Mouse (Mus musculus) heart, adult 9 months (tissue): Measurements from ENCODE around the gene Cage1.

Source experiments
- DNase-seq, 2 experiments: peaks; one replicate each; pipeline ENCODE4 v3.0.0; 2022; ENCODE audit warnings: low spot score in 2 of 2

Cage1 gene

GRCm38 (mm10) chr13:37965126-37965914, 71.5 kb downstream of the Cage1 start:
- DNase-seq, result no peak

DNA sequence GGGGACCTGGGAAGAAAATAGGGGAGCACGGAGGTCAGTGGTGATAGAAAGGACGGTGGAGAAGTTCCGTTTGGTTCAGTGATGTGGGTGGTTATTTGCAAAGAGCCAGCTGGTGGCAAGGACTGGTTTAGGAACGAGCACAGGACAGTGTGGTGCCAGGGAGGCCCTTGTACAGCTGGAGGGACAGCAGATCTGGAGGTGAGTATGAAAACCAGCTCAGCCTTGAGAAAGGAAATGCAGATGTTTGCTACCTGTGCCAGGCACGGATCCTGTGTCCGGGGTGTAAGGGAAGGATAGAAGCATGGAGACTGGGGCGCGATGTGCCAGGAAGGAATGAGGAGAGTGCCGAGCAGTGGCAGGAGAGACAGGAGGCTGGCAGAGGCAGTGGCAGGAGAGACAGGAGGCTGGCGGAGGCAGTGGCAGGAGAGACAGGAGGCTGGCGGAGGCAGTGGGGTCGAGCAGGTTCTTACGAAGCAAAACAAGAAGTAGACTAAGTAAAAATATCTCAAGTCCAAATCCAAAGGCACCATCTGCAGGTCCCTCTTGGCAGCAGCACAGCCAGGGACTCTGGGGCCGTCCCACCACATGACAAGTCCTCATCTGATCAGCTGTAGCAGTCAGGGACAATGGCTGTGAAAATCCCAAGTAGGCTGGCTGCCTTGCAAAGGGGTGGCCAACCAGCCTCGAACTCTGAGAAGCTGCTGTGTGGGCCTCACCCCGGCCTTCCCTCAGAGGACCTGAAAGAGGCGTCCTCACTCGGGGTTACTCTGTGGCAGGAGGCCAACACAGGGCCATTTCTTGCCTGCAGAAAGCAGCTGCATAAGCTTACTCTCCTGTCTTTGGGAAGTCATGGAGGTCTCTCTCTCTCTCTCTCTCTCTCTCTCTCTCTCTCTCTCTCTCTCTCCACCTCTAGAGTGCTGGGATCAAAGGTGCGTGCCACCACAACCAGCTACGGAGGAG, 72.5 kb downstream of the Cage1 start:
- no peak for DNase-seq

DNA sequence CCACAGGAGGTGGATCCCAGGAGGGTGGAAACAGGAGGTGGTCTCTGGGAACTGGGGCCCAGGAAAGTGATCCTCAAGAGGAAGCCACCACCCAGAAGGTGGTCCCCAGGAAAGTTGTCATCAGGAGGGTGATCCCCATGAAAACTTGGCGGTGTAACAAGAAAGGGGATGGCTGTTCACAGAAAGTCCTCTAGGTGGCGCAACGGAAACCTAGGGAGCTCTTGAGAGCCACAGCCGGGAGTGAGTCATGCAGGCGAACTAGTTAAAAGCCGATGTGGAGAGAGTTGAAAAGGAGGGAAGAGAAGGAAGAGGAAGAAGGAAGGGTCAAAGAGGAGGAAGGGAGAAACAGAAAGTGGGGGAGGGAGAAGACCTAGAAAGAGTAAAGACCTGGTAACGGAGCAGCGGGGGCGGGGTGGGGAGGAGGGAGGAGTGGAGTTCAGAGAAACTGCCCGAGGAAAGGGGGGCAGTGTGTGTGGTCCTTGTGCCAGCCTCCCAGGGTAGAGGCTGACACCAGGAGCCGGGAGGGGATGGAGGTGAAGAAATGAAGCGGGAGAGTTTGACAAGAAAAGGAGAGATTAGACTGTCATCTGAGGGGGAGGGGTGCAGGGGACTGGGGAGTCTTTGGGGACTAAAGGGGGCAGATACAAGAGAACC, 73.4 kb downstream of the Cage1 start:
- peak; percentile 80 to 81 for DNase-seq

GRCm38 (mm10) chr13:37962541-37962940, 74.3 kb downstream of the Cage1 start:
- no peak for DNase-seq

GRCm38 (mm10) chr13:37959936-37960335, 76.9 kb downstream of the Cage1 start:
- DNase-seq, result no peak

DNA sequence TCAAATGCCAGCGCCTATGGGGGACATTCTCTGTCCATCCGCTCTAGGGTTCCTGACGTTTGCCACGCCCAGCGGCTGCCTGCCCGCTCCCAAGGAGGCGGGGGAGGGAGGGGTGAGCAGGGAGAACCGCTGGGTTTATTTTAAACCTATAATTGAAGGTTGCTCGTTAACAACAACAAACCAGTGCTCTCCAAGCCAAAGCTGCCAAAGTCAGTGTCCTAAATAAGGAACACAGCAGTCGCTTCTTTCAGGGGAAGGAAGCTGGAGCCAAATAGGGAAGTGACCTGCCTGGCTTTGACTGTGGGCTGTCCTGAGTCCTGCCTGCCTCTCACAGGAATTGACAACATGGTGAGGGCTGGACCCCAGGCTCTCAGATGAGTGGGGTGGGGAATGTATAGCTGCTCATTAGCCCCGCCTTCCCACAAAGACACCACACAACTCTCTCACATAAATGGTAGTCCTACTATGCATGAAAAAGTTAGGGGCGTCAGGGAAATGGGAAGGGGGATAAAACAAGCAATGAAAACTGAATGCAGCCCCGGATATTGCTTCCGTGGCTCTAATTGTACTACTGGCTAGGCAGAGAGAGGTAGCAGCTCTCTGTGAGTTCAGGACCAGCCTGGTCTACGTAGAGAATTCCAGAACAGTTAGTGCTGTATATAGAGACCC, 77.5 kb downstream of the Cage1 start:
- DNase-seq, result peak; percentile 52 to 62

GRCm38 (mm10) chr13:37958498-37959238, 78.2 kb downstream of the Cage1 start:
- DNase-seq, result peak; percentile 23 to 45
